ENCODE assay signal across 8 mouse cellular contexts in the genomic region with DNA sequence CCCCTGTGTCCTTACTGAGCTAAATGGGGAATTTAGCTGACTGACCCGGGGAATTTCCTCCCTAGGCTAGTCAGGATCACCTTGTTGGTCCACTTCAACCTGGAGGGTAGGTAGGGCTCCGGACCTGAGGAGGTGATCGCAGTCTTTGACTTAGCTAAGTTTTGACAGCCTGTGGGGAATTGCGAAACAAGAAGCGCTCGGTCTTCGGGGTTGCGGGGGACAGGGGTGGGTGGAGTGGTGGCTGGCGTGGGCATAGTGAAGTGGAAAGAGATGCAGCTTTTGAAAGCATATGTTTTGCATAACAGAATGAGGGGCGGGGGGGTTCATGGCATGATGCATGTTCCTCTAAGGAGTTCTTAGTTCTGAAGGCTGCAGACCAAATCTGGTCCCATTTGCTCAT. TPM values are rescaled to one million over a fixed set of nuclear protein-coding genes. Genes with fewer than 3 reads are reported as not detected.
DNase-seq lines count a peak whose midpoint lies in the region; ATAC-seq and TF ChIP-seq lines count a peak whose summit lies in the region.

No protein-coding gene starts in this region.

- H3K4me2 ChIP-seq in intestine, embryonic 16.5 days (ENCODE audit: low read depth, low read length) = peak overlapping the region; percentile 95
- H3K4me2 ChIP-seq in stomach, postnatal 0 days (replicated peaks; ENCODE audit: low read depth) = peak overlapping the region; percentile 96

- under 1% methylated on average over 10 of the region's 10 CpGs for WGBS in cerebellum, adult 2 months
- 8% methylated on average over 10 of the region's 10 CpGs for WGBS in forebrain, embryonic 10.5 days
- 2% methylated on average over 10 of the region's 10 CpGs for WGBS in intestine, embryonic 16.5 days
- 2% methylated on average over 10 of the region's 10 CpGs for WGBS in stomach, postnatal 0 days

- DNase-seq in cerebellum, adult 2 months = no peak
- no peak for DNase-seq in cerebellum, postnatal 4 days (ENCODE audit: low spot score in 2 of 2)
- peak; percentile 49 for DNase-seq in CD4-positive helper T cell, adult 2 months (ENCODE audit: low read depth, low spot score)
- no peak for DNase-seq in forebrain, embryonic 10.5 days (ENCODE audit: extremely low spot score, low spot score)
- peak; percentile 37 to 42 for DNase-seq in lung, postnatal 4 days
- peak; percentile 24 for DNase-seq in stomach, postnatal 0 days (ENCODE audit: low spot score)
- DNase-seq in urinary bladder, adult 2 months (ENCODE audit: low spot score) = no peak

- ATAC-seq in intestine, embryonic 16.5 days = peak; percentile 6
- ATAC-seq in stomach, postnatal 0 days (ENCODE audit: low FRiP score, low TSS enrichment) = 0 out of 2 replicates have a peak, but pooled peaks have one; percentile 2

- H3K27ac ChIP-seq in cerebellum, adult 2 months (ENCODE audit: insufficient read depth, low read length) = peak overlapping the region; percentile 90
- H3K27ac ChIP-seq in forebrain, embryonic 10.5 days = peak overlapping the region; percentile 93
- peak overlapping the region; percentile 84 for H3K27ac ChIP-seq in intestine, embryonic 16.5 days (ENCODE audit: low read length)
- H3K27ac ChIP-seq in stomach, postnatal 0 days (replicated peaks) = peak overlapping the region; percentile 94

- H3K4me3 ChIP-seq in cerebellum, adult 2 months (replicated peaks; ENCODE audit: insufficient read depth, low read depth, low read length) = peak overlapping the region; percentile 84
- H3K4me3 ChIP-seq in forebrain, embryonic 10.5 days = peak overlapping the region; percentile 77
- H3K4me3 ChIP-seq in intestine, embryonic 16.5 days (ENCODE audit: low read length) = peak overlapping the region; percentile 82
- H3K4me3 ChIP-seq in stomach, postnatal 0 days (ENCODE audit: low read depth, low read length) = peak overlapping the region; percentile 73

- TF ChIP-seq CTCF in cerebellum, adult 2 months (IDR thresholded peaks at IDR 0.05; ENCODE audit: borderline replicate concordance, insufficient read depth, low read depth, low read length) = no peak
- no peak for TF ChIP-seq CTCF in stomach, postnatal 0 days (IDR thresholded peaks at IDR 0.05; ENCODE audit: low read depth)

- H3K4me1 ChIP-seq in cerebellum, adult 2 months (ENCODE audit: control insufficient read depth, insufficient read depth, low read length) = peaks cover 6% of the 10 kb centered on the region
- H3K4me1 ChIP-seq in forebrain, embryonic 10.5 days = peaks cover 15% of the 10 kb centered on the region
- H3K4me1 ChIP-seq in intestine, embryonic 16.5 days (ENCODE audit: control insufficient read depth, insufficient read depth, low read length) = peaks cover 7% of the 10 kb centered on the region; the same call in 1 of the 2 replicates
- no peaks in the 10 kb centered on the region for H3K4me1 ChIP-seq in stomach, postnatal 0 days (replicated peaks; ENCODE audit: control insufficient read depth, insufficient read depth)

- H3K27me3 ChIP-seq in cerebellum, adult 2 months (ENCODE audit: control insufficient read depth, insufficient read depth, low read length) = no peaks in the 10 kb centered on the region
- H3K27me3 ChIP-seq in forebrain, embryonic 10.5 days (ENCODE audit: poor library complexity, severe bottlenecking) = no peaks in the 10 kb centered on the region
- no peaks in the 10 kb centered on the region for H3K27me3 ChIP-seq in intestine, embryonic 16.5 days (replicated peaks; ENCODE audit: control insufficient read depth, insufficient read depth, low read length)
- H3K27me3 ChIP-seq in stomach, postnatal 0 days (ENCODE audit: control insufficient read depth, insufficient read depth, low read length) = no peaks in the 10 kb centered on the region

- H3K36me3 ChIP-seq in forebrain, embryonic 10.5 days (replicated peaks) = peaks cover 41% of the 10 kb centered on the region
- H3K36me3 ChIP-seq in intestine, embryonic 16.5 days (ENCODE audit: control insufficient read depth, insufficient read depth, low read length) = peaks cover 11% of the 10 kb centered on the region; the same call in 1 of the 2 replicates
- H3K36me3 ChIP-seq in stomach, postnatal 0 days (ENCODE audit: control insufficient read depth, insufficient read depth, low read length) = peaks cover 9% of the 10 kb centered on the region; the same call in 1 of the 2 replicates

- peak overlapping the region; percentile 83 for H3K9ac ChIP-seq in intestine, embryonic 16.5 days (ENCODE audit: low read depth, low read length)
- H3K9ac ChIP-seq in stomach, postnatal 0 days (ENCODE audit: low read length) = peak overlapping the region; percentile 79

- H3K9me3 ChIP-seq in forebrain, embryonic 10.5 days = no peaks in the 10 kb centered on the region
- no peaks in the 10 kb centered on the region for H3K9me3 ChIP-seq in intestine, embryonic 16.5 days (ENCODE audit: control insufficient read depth, low read length)
- H3K9me3 ChIP-seq in stomach, postnatal 0 days (ENCODE audit: control insufficient read depth, low read length) = no peaks in the 10 kb centered on the region

- no peak for TF ChIP-seq POLR2A in cerebellum, adult 2 months (IDR thresholded peaks at IDR 0.05; ENCODE audit: borderline replicate concordance, insufficient read depth, low read length)

- no peak for TF ChIP-seq EP300 in stomach, postnatal 0 days (optimal IDR thresholded peaks at IDR 0.05)

RNA-seq across cellular contexts. Expression of a gene that starts 0.8 kb away (rescaled TPM):
- polyA plus RNA-seq in cerebellum, adult 2 months (2012; rRNA removed) = 25.8 and 27.9 TPM in 2 replicates
- polyA plus RNA-seq in forebrain, embryonic 10.5 days (2016; fragmentation: Nextera tagmentation; extraction: Ambion mirVana) = 26.2 and 26.5 TPM in 2 replicates
- 27.2 and 28.3 TPM in 2 replicates for polyA plus RNA-seq in intestine, embryonic 16.5 days (2015; fragmentation: Nextera tagmentation; extraction: Ambion mirVana)
- polyA plus RNA-seq in stomach, postnatal 0 days (2015; fragmentation: Nextera tagmentation; extraction: Ambion mirVana) = 21.8 and 21.9 TPM in 2 replicates
- polyA plus RNA-seq in urinary bladder, adult 2 months (2012; rRNA removed) = 23.5 and 23.6 TPM in 2 replicates

RNA-seq across cellular contexts. Expression of a gene that starts 24.0 kb away (rescaled TPM):
- 0.10 TPM in 1 of 2 replicates, not detected in the other for polyA plus RNA-seq in cerebellum, adult 2 months (2012; rRNA removed)
- not detected in 2 replicates for polyA plus RNA-seq in forebrain, embryonic 10.5 days (2016; fragmentation: Nextera tagmentation; extraction: Ambion mirVana)
- polyA plus RNA-seq in intestine, embryonic 16.5 days (2015; fragmentation: Nextera tagmentation; extraction: Ambion mirVana) = 0.05 TPM in 1 of 2 replicates, not detected in the other
- polyA plus RNA-seq in stomach, postnatal 0 days (2015; fragmentation: Nextera tagmentation; extraction: Ambion mirVana) = not detected in 2 replicates
- 0.08 and 0.13 TPM in 2 replicates for polyA plus RNA-seq in urinary bladder, adult 2 months (2012; rRNA removed)

RNA-seq across cellular contexts. Expression of a gene that starts 28.6 kb away (rescaled TPM):
- polyA plus RNA-seq in cerebellum, adult 2 months (2012; rRNA removed) = 141 and 158 TPM in 2 replicates
- 13.8 TPM in 2 replicates for polyA plus RNA-seq in forebrain, embryonic 10.5 days (2016; fragmentation: Nextera tagmentation; extraction: Ambion mirVana)
- polyA plus RNA-seq in intestine, embryonic 16.5 days (2015; fragmentation: Nextera tagmentation; extraction: Ambion mirVana) = 19.0 and 19.4 TPM in 2 replicates
- 16.2 and 16.9 TPM in 2 replicates for polyA plus RNA-seq in stomach, postnatal 0 days (2015; fragmentation: Nextera tagmentation; extraction: Ambion mirVana)
- polyA plus RNA-seq in urinary bladder, adult 2 months (2012; rRNA removed) = 78.0 and 82.6 TPM in 2 replicates

Comparison
In these comparisons a context has a peak if more than half of its experiments do, and no peak if none do; other contexts are left out.
1. DNase-seq: peak in CD4-positive helper T cell, adult 2 months (single experiment), lung, postnatal 4 days (2 of 2) and stomach, postnatal 0 days (single experiment); none in cerebellum, adult 2 months (0 of 2), cerebellum, postnatal 4 days (0 of 2), forebrain, embryonic 10.5 days (single experiment) and urinary bladder, adult 2 months (single experiment).
2. Peak in every context shown above with its lines, with median percentiles within 50 percentile points of each other: H3K27ac ChIP-seq and H3K4me3 ChIP-seq.